Mouse (Mus musculus): ENCODE data around the gene Odf2l.

DNA sequence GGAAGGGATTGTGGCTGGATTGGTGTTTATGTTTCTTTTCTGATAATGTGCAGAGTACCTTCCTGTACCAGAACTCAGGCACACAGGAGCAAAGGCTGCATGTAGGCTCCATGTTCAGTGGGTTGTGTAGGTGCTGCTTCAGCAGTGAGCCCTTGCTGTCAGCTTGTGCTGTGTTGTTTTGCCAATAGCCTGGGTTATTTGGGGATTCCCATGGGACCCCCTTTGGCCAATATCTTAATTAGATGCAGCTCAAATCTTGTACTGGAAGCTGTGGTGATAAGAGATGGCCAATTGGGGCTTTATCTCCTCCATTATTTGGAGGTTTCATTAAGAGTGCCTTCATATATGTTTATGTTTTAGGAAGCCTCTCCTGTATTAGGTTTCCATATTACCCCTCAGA lies 24.5 kb downstream of the Odf2l start:
- no peak for TF ChIP-seq POLR2A (IDR thresholded peaks at IDR 0.05; ENCODE audit: insufficient read length, low read depth)
- no peak for TF ChIP-seq TCF12 (IDR thresholded peaks at IDR 0.05; ENCODE audit: insufficient read depth, poor library complexity, severe bottlenecking)

All from myocyte (in vitro differentiated cells).